Mouse (Mus musculus) G1E (cell line): ENCODE measurements around the gene Abhd4. TPM values are rescaled to one million over a fixed set of nuclear protein-coding genes. Genes with fewer than 3 reads are reported as not detected.

ENCODE experiments used
- ATAC-seq: 2 replicates; pipeline ENCODE4 v1.8.0; 2016; ENCODE audit warnings: mild to moderate bottlenecking; ENCODE audit not compliant: insufficient number of reproducible peaks, poor library complexity, low FRiP score, severe bottlenecking; ENCODE audit errors: extremely low read depth
- DNase-seq: peaks from one replicate; pipeline ENCODE4 v3.0.0; 2012; ENCODE audit warnings: low spot score
- H3K27me3 ChIP-seq: 2 replicates; pipeline ENCODE4 v1.6.1; 2012; ENCODE audit warnings: mild to moderate bottlenecking, low read length, inconsistent platforms; ENCODE audit not compliant: insufficient read depth
- H3K36me3 ChIP-seq: replicated peaks from 2 replicates; pipeline ENCODE3; 2012; ENCODE audit warnings: mild to moderate bottlenecking, inconsistent platforms
- H3K4me1 ChIP-seq: 2 replicates; pipeline ENCODE4 v1.6.1; 2012; ENCODE audit warnings: low read depth, low read length, inconsistent platforms, mixed read lengths; ENCODE audit not compliant: insufficient read depth
- H3K4me3 ChIP-seq: 2 replicates; pipeline ENCODE4 v1.5.1; 2012; ENCODE audit warnings: low read depth, mild to moderate bottlenecking, inconsistent platforms, low read length, moderate library complexity, mixed read lengths
- H3K9me3 ChIP-seq: replicated peaks from 2 replicates; pipeline ENCODE4 v1.6.1; 2012; ENCODE audit warnings: inconsistent platforms
- CTCF ChIP-seq: IDR thresholded peaks from 2 replicates; pipeline ENCODE4 v1.5.1; 2012; ENCODE audit warnings: low read depth, low read length, inconsistent platforms, mixed read lengths
- GATA1 ChIP-seq: IDR thresholded peaks from 2 replicates; pipeline ENCODE4 v1.6.1; 2012; ENCODE audit warnings: borderline replicate concordance, low read length, inconsistent platforms, mixed read lengths
- GATA2 ChIP-seq: IDR thresholded peaks from 2 replicates; pipeline ENCODE4 v1.6.1; 2012; ENCODE audit warnings: low read depth, low read length, inconsistent platforms, borderline replicate concordance
- POLR2AphosphoS5 ChIP-seq: IDR thresholded peaks from 2 replicates; pipeline ENCODE4 v1.6.1; 2012; ENCODE audit warnings: low read depth, low read length, inconsistent platforms; ENCODE audit not compliant: insufficient replicate concordance
- TAL1 ChIP-seq: conservative IDR thresholded peaks from 2 replicates; pipeline ENCODE4 v1.6.1; 2012; ENCODE audit warnings: low read depth, low read length, inconsistent platforms, mixed read lengths
- polyA plus RNA-seq: library from polyadenylated mRNA; stranded (reverse); fragments of >175 nt; gene quantifications from 2 replicates; pipeline ENCODE4 v1.2.3, GENCODE M21; 2012
- total RNA-seq, 2 experiments: library from RNA; stranded (forward) in 1 of 2; stranded (reverse) in 1 of 2; fragments of 200-1000 nt in 1 of 2; fragments of >200 nt in 1 of 2; fragmentation: Nextera tagmentation in 1 of 2; gene quantifications; 2 replicates each; pipeline ENCODE4 v1.2.3; 2014 to 2017

Gene Abhd4
- total and polyA plus RNA-seq, 3 experiments, result 8.2 to 56.5 (median 21.5) TPM

- no peaks in the 10 kb centered on the region for H3K36me3 ChIP-seq
- H3K4me3 ChIP-seq, result no peak overlapping the region
- ATAC-seq (no peak), DNase-seq (no peak)
- H3K4me1 ChIP-seq, result peaks cover 13% of the 10 kb centered on the region
- TF ChIP-seq POLR2AphosphoS5 (no peak), CTCF (no peak), GATA1 (no peak), GATA2 (no peak), TAL1 (no peak)
- H3K27me3 ChIP-seq, result peaks cover 79% of the 10 kb centered on the region
- no peaks in the 10 kb centered on the region for H3K9me3 ChIP-seq
Measured at GRCm38 (mm10) chr14:54214477-54214876, 39.5 kb upstream of the Abhd4 start.

- no peak for ATAC-seq
- Histone ChIP-seq H3K36me3 (no peaks in the 10 kb centered on the region), H3K4me1 (peaks cover 13% of the 10 kb centered on the region), H3K9me3 (no peaks in the 10 kb centered on the region), H3K27me3 (peaks cover 80% of the 10 kb centered on the region), H3K4me3 (no peak overlapping the region)
- TF ChIP-seq TAL1 (no peak), POLR2AphosphoS5 (no peak), GATA1 (no peak), GATA2 (no peak), CTCF (no peak)
- no peak for DNase-seq
Measured at GRCm38 (mm10) chr14:54214901-54215300, 39.1 kb upstream of the Abhd4 start.

GRCm38 (mm10) chr14:54216126-54216525 is 37.9 kb upstream of the Abhd4 start:
- Histone ChIP-seq H3K27me3 (peaks cover 81% of the 10 kb centered on the region), H3K9me3 (no peaks in the 10 kb centered on the region), H3K4me3 (no peak overlapping the region), H3K4me1 (peaks cover 10% of the 10 kb centered on the region), H3K36me3 (no peaks in the 10 kb centered on the region)
- DNase-seq (no peak), ATAC-seq (no peak)
- TF ChIP-seq GATA2, result no peak
- no peak for TF ChIP-seq CTCF
- TF ChIP-seq POLR2AphosphoS5, result no peak
- no peak for TF ChIP-seq TAL1
- TF ChIP-seq GATA1, result no peak

GRCm38 (mm10) chr14:54218233-54218632 is 35.8 kb upstream of the Abhd4 start:
- no peak for ATAC-seq
- Histone ChIP-seq H3K4me3 (no peak overlapping the region), H3K4me1 (peaks cover 22% of the 10 kb centered on the region), H3K27me3 (peaks cover 67% of the 10 kb centered on the region), H3K36me3 (no peaks in the 10 kb centered on the region), H3K9me3 (no peaks in the 10 kb centered on the region)
- no peak for DNase-seq
- TF ChIP-seq CTCF (no peak), TAL1 (no peak), GATA2 (no peak), POLR2AphosphoS5 (no peak), GATA1 (no peak)

GRCm38 (mm10) chr14:54218721-54219120 is 35.3 kb upstream of the Abhd4 start:
- Histone ChIP-seq H3K4me3 (no peak overlapping the region), H3K27me3 (peaks cover 67% of the 10 kb centered on the region), H3K9me3 (no peaks in the 10 kb centered on the region), H3K36me3 (no peaks in the 10 kb centered on the region), H3K4me1 (peaks cover 26% of the 10 kb centered on the region)
- no peak for DNase-seq
- TF ChIP-seq POLR2AphosphoS5, result no peak
- TF ChIP-seq GATA2, result no peak
- TF ChIP-seq GATA1, result no peak
- TF ChIP-seq TAL1, result no peak
- no peak for TF ChIP-seq CTCF
- ATAC-seq, result no peak

- peaks cover 26% of the 10 kb centered on the region for H3K4me1 ChIP-seq
- H3K36me3 ChIP-seq, result no peaks in the 10 kb centered on the region
- H3K27me3 ChIP-seq, result peaks cover 63% of the 10 kb centered on the region
- no peaks in the 10 kb centered on the region for H3K9me3 ChIP-seq
- ATAC-seq (no peak), DNase-seq (no peak)
- TF ChIP-seq CTCF, result no peak
- TF ChIP-seq POLR2AphosphoS5, result no peak
- no peak for TF ChIP-seq GATA2
- TF ChIP-seq GATA1, result no peak
- no peak for TF ChIP-seq TAL1
- H3K4me3 ChIP-seq, result no peak overlapping the region
Measured at GRCm38 (mm10) chr14:54219256-54219655, 34.7 kb upstream of the Abhd4 start.

- Histone ChIP-seq H3K4me1 (peaks cover 32% of the 10 kb centered on the region), H3K9me3 (no peaks in the 10 kb centered on the region), H3K27me3 (peaks cover 63% of the 10 kb centered on the region), H3K4me3 (no peak overlapping the region), H3K36me3 (no peaks in the 10 kb centered on the region)
- DNase-seq (no peak), ATAC-seq (no peak)
- TF ChIP-seq TAL1 (no peak), POLR2AphosphoS5 (no peak), GATA1 (no peak), CTCF (no peak), GATA2 (no peak)
Measured at GRCm38 (mm10) chr14:54219849-54220248, 34.1 kb upstream of the Abhd4 start.
